Mouse (Mus musculus) left cerebral cortex, postnatal 36 days (tissue): ENCODE results near the gene Dnaaf2. TPM values are rescaled to one million over a fixed set of nuclear protein-coding genes. Genes with fewer than 3 reads are reported as not detected.

Experiments used
- DNase-seq, 2 experiments: peaks; one replicate each; pipeline ENCODE4 v3.0.0; 2021 to 2022; ENCODE audit warnings: low spot score in 2 of 2, mixed read lengths in 1 of 2
- intact Hi-C: fragments of 180-260 bp; cut with DNase I; formaldehyde crosslinking; loops from one replicate; pipeline ENCODE4 v1.15.1; 2025
- total RNA-seq, 2 experiments: library from RNA; stranded (reverse); gene quantifications; 2 replicates each; pipeline ENCODE4 v1.2.3; 2021

Gene Dnaaf2
- total RNA-seq, 2 experiments from 2014 or later: 1.8 to 1.9 TPM

DNA sequence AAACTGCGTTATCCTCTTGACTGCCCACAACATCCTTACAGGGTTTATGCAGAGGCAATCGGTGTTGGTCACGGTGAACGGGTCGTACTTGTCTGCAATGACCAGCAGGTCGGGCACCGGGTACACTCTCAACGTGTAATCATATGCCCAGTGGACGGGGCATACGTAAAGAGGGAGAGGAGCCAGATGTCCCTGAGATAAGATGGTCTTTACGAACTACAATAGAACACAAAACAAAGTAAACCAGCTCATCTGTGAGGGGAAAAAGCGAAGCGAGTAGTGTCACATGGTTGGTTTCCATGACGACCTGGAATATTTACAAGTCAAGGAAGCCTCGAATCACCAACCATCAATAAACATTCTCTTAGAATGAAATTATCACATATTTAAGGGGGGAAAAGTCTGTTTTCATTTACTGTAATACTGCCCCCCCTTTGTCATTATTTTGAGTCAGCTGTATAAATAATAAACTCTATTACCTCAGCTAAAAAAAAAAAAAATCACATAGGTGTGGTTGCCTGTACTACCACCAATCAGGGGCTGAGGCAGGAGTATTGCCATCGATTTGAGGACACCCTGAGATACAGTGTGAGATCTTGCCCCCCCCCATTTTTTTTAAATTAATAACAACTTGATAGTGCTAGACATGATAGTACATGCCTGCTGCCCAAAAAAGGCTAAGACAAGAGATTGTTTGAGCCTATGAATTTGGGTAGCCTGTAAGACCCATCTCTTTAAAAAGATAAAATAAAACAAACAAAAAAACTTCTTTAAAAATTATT lies 6.0 kb upstream of the Dnaaf2 start, which contains the start of gene Gm49384:
Gene Gm49384, minus strand, starts transcription at position 216 of the 782 bp plus-strand sequence.
- DNase-seq: no peak

DNA sequence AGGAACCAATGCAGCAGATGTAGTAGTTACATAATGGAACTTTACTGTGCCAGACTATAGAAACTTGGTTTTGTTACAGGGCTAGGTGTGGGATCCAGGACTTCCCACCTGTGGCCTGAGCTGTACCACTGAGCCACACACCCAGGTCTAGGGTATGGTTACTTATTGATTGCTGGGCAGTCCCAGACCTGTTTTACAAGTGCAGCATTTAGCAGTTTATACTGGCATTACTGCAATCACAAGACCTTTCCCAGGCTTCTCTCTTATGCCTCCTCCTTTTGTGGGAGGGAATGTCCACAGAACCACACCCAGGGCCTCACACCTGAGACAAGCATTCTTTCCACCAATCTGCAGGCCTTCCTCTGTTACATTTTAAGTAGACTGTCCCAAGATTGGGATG lies 756 bp upstream of the Dnaaf2 start:
- intact Hi-C loops: loop anchor here (5.0 kb wide), 2 partner anchors 43 to 98 kb away; partner anchors contain the start of genes Klhdc1 and Klhdc2
- no peak for DNase-seq

More for the DNA sequence above, 6.0 kb upstream of the Dnaaf2 start, which contains the start of gene Gm49384:
- intact Hi-C loops: no loop called here

DNA sequence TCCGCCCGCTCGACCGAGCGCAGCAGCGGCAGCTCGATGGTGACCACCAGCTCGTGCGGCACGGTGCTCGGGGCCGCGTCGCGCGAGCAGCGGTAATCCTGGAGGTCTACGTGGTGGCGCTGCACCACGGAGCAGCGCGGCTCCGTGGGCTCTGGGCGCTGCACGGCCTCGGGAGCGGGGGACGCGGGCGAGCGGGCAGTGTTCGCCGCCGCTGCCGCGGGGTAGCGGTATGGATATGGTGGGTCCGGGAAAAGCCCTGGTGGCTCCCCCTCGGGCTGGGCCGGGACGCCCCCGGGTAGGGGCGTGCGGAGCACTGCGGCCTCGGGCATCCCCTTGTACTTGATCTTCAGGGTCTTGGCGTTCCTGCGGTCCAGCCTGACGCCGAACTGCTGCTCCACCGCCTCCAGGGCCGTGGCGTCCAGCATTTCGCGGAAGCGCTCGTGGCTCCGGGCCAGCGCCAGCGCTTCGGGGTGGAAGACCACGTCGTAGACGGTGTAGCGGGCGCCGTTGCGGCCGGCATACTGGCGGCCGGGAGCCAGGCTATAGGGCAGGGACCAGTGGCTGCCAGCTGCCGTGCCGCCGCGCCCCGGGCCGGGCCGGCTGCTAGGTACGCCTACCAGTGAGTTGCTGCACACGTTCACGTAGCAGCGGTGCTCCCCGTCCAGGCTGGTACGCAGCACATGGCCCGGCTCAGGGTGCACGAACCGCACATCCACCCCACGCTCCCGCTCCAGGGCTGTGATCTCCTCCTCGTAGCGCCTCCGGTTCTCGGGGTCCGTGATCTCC lies 658 bp downstream of the Dnaaf2 start:
- peak; percentile 49 to 64 for DNase-seq
- intact Hi-C loops: loop anchor here (1.0 to 5.0 kb wide), 3 partner anchors 13 to 100 kb away; partner anchors contain the start of genes Klhdc1, Klhdc2, Mgat2 and Rpl36al

DNA sequence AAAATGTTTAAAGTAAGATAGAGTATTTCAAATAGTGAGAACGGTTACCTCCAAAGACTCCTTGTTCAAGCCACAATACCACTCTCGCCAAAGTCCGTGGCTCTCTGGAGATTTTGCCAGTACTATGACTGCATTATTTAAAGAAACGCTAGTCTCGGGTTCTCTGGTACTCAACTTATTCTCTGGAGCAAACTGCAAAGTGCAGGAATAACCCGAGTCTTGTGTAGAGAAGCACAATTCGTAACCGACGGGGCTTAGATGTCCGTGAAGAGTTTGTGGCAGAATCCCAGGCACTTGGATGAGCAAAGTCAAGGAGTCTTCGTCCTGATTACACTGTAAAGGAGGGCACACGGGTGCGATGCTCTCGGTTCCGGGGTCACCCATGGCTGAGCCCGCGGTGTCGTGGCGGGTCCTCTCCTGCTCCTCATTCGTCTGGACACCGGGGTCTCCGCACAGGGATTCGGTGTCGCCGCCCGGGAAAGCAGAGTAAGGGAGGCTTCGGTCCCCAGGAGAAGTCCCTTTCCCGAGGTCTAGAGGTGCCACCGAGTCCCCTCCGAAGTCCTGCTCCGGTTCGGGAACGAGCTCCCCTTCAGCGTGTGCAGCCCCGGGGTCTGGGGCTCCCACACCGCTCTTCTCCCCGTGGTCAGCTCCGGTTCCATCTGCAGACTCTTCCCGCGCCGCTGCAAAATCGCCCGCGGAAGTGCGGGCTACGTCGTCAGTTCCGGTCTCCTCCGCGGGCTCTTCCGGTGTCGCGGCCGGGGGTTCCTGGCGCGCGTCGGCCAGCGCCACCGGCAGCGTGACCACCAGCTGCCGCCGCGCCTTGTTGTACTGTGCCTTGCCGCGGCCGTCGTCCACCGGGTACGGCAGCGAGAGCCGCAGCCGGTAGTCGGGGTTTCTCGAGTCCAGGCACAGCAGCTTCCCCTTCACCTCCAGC lies 1.5 kb downstream of the Dnaaf2 start, which contains the start of gene Gm49383:
Gene Gm49383, minus strand, starts transcription at position 661 of the 934 bp plus-strand sequence.
- intact Hi-C loops: loop anchor here (1.0 to 5.0 kb wide), 3 partner anchors 12 to 101 kb away; partner anchors contain the start of genes Klhdc1, Klhdc2, Mgat2 and Rpl36al
- DNase-seq: peak; percentile 76 to 83

DNA sequence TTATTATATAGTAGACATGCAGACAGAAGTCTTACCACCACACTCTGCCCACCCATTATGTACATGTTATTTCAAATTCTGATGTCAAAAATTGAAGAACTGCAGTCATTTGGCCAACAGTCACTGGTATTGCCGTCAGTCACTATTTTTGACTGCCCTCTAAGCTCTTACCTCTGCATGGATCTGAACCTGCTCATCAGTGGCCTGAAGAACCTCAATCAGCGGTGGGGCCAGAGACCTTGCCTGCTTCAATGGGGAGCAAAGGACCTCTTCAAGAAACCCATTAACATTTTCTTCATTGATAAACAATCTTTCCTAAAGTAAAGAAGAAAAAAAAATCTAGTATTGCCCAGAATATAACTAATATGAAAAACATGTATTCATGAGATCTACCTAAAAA lies 5.6 kb downstream of the Dnaaf2 start:
- no peak for DNase-seq
- intact Hi-C loops: no loop called here

DNA sequence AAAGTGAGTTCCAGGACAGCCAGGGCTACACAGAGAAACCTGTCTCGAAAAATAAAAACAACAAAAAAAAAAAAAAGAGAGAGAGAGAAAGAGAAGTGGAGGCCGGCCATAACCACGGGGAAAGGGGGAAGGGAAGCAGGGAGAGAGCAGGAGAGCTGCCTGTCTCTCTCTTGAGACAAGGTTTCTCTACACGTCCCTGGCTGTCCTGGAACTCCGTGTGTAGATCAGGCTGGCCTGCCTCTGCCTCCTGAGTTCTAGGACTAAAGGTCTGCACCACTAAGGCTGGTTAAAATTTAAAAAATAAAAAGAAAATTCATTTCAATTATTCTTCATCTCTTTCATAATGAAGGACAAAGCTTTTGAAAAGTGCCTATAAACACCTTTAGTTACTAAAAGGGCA lies 6.8 kb downstream of the Dnaaf2 start:
- intact Hi-C loops: no loop called here
- DNase-seq: no peak

DNA sequence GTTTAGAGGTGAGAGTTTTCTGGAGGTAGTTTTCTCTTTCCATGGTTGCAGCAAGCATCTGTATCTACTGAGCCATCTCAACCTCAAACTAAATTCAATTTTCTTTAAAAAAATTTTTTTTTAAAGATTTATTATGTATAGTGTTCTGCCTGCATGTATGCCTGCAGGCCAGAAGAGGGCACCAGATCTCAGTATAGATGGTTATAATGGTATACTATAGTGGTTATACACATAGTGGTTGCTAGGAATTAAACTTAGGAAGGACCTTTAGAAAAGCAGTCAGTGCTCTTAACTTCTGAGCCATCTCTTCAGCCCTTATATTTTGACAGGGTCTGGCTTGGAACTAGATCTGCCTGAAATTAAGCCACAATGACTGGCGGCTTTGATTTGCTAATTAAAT lies 7.7 kb downstream of the Dnaaf2 start:
- DNase-seq: no peak
- intact Hi-C loops: no loop called here

DNA sequence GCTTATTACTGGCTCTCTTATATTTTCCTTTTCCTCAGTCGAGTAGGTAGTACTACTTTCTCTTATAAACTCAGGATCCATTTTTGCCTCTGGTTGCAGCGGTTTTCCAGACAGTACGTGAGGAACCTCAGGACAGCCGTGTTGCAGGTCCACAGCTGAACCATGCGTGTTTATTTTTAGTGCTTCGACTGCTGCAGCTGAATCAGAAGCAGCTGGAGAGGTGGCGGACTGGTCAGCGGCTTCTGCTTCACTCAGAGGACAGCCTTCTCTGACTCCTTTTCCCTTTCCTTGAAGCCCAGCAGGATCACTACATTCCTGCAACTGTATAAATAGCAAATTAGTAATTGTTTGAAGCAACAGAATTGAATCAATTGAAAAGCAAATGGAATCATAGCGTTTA lies 8.2 kb downstream of the Dnaaf2 start:
- intact Hi-C loops: no loop called here
- no peak for DNase-seq

DNA sequence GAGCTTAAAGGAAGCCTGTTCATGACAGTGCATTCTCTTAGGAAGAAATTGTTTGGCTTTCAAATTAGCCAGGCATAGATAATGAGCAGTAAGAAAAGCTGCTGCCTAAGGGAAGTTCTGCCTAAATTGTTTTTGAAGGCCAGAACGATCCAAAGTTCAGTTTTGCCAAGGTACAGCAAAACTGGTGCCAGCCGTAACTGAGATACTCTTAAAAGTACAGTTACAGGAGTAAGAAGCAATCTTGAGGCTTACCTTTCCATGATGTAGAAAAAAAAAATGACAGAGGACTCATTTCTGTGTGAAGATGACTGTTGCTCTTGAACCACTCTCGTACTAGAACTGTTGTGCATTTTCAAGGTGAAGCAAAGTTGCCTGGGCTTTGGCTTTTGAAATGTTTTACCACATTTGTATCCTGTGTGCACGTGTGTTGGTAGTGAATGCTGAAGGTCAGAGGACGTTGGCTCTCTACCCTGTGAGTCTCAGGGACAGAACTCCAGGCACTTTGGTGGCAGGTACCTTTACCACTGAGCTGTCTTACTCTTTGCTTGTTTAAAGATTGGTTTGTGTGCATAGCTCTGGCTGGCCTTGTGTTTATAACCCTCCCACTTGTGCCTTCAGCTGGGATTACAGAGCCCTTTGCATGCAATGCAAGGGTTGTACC lies 11.3 kb downstream of the Dnaaf2 start:
- intact Hi-C loops: no loop called here
- DNase-seq: no peak

DNA sequence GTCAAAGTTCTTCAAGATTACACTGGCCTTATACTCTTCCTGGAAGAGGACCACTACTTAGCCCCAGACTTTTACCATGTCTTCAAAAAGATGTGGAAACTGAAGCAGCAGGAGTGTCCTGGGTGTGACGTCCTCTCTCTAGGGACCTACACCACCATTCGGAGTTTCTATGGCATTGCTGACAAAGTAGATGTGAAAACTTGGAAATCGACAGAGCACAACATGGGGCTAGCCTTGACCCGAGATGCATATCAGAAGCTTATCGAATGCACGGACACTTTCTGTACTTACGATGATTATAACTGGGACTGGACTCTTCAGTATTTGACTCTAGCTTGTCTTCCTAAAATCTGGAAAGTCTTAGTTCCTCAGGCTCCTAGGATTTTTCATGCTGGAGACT lies 12.9 kb downstream of the Dnaaf2 start:
- intact Hi-C loops: no loop called here
- no peak for DNase-seq

DNA sequence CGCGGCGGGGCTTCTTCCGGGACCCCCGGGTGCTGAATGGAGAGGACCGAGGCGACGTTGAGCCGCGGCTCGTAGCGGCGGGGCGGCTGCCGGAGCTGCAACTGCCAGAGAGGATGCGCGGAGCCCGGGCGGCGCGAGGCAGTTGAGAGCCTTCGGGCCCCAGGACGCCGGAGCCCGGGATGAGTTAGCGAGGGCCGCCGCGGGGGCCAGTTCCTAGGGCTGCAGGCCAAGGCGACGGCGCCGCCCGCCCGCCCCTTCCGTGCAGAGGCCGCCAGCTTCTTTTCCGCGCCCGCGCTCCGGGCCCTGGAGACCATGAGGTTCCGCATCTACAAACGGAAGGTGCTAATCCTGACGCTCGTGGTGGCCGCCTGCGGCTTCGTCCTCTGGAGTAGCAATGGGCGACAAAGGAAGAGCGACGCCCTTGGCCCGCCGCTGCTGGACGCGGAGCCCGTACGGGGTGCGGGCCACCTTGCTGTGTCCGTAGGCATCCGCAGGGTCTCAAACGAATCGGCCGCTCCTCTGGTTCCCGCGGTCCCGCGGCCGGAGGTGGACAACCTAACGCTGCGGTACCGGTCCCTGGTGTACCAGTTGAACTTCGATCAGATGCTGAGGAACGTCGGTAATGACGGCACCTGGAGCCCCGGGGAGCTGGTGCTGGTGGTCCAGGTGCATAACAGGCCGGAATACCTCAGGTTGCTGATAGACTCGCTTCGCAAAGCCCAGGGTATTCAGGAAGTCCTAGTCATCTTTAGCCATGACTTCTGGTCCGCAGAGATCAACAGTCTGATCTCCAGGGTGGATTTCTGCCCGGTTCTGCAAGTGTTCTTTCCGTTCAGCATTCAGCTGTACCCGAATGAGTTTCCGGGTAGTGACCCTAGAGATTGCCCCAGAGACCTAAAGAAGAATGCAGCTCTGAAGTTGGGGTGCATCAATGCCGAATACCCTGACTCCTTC lies 13.6 kb downstream of the Dnaaf2 start:
- intact Hi-C loops: loop anchor here (1.0 kb wide), 1 partner anchor 13 kb away; the partner anchor contains the start of gene Gm49383
- no peak for DNase-seq

DNA sequence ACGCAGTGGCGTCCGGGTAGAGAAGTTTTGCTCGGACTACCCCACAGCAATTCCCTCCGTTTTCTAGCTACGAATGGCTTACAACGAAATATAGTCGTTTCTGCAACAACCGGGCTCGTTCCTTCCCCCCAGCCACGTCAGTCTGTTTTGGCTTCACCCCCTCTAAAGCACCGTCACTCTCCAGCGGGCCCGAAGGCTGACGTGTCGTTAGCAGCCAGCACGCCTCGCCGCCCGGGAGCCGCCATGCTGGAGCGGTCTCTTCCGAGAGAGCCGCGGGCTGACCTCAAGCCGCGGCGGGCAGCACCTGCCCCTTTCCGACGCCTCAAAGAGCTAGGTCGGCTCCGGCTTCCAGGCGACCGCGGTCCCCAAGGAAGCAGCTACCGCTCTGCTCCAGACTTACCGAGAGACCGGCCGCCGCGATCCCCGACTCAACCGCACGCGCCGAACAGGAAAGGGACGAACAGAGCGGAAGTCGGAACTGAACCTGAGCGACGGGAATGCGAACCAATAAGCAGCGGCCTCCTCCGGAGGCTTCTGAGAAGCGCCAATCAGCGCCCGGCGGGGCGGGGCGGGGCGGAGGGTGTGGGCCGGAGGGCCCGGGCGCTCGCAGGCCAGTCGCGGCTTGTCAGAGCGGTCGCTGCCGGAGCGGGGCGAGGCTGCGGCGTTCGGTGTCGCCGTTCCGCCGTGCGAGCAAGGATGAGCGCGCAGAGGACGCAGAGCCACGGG lies 14.5 kb downstream of the Dnaaf2 start, which contains the start of the genes Rpl36al and Mgat2:
Gene Rpl36al, minus strand, starts transcription at position 501 of the 726 bp plus-strand sequence.
Gene Mgat2, plus strand, starts transcription at position 575 of the 726 bp plus-strand sequence.
- DNase-seq: peak; percentile 98
- intact Hi-C loops: loop anchor here (1.0 kb wide), 1 partner anchor 14 kb away; the partner anchor contains the start of gene Gm49383

DNA sequence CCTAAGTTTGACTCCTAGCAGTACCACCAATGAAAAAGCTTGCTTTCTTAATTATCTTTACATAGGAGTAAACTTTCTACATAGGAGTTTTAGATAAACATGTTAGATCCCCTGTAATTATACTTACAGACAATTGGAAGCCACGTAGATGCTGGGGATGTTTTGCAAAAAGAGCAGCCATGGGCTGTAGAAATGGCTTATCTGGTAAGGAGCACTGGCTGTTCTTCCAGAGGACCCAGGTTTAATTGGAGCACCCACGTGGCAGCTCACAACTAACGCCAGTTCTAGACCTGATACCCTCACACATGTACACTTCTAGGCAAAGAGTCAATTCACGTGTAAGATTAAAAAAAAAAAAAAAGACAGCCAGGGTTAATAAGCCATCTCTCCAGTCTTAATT lies 16.4 kb downstream of the Dnaaf2 start:
- DNase-seq: no peak
- intact Hi-C loops: no loop called here

DNA sequence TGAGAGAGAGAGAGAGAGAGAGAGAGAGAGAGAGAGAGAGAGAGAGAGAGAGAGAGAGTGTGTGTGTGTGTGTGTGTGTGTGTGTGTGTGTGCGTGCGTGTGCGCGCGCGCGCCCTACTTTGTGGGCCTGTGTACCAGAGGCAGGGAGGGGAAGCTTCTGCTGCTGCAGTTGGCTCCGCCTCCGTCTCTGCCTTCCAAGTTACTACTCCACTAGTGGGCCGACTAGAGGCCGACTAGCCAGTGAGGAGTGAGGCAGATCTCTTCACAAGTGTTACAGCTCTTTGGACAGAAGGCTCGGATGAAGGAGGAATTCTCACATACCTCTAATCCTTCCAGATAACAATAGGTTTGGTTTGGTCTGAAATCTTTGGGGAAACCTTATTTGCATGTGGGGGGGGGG lies 18.9 kb downstream of the Dnaaf2 start:
- DNase-seq: no peak
- intact Hi-C loops: no loop called here

DNA sequence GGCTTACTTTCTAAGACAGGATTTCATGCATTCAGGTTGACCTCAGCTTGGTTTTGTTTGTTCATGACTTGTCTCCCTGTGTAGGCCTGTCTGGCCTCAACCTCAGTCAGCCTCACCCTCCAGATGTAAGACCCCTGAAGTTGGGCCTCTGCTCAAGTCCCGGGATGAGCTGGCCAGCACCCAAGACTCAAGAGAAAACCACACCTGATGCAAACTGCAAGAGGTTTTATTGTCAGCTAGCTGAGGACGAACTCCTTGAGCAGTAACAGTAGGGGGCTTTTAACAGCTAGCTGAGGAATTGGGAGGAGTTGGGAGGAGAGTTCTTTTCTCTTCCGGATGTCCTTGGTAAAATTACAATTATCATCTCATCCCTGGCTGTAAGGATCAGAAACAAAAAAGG lies 20.7 kb downstream of the Dnaaf2 start:
- intact Hi-C loops: no loop called here
- no peak for DNase-seq

DNA sequence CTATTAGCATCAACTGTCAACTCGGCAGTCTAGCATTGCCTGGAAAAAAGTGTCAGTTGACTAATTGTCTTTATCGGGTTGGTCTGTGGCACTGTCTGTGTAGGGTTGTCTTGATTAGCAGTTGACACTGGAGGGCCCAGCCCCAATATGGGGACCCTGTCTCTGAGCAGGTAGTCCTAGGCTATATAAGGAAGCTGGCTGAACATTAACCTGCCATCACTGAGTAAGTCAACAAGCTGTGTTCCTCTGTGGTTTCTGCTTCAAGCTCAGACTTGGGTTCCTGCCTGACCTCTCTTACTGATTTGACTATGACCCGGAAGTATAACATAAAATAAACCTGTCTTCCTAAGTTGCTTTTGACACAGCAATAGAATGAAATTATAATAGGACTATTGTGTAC lies 22.3 kb downstream of the Dnaaf2 start:
- intact Hi-C loops: no loop called here
- DNase-seq: no peak

DNA sequence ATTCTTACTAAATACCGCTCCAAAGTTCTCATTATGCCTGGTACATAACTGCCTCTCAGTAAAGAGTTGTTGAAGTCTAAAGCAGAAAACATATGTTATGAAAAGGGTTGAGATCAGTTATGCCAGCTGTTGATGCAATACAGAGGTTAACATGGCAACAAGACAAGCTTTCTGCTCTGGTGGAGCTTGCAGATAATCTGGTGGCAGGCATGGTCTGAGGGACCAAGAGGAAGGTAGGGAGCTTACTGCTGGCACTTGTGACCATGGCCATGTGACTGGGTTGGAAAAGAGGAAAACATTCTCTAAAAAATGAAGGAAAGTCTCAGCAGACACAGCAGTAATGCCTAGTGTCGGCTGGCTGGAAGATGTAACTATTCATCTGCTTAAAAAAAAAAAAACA lies 26.9 kb downstream of the Dnaaf2 start:
- intact Hi-C loops: no loop called here
- DNase-seq: no peak
